7 mouse cellular contexts compared by ENCODE assay signal in genomic region chr7:27449256-27449862, GRCm38 (mm10). TPM values are rescaled to one million over a fixed set of nuclear protein-coding genes. Genes with fewer than 3 reads are reported as not detected.
DNase-seq lines count a peak whose midpoint lies in the region; ATAC-seq and TF ChIP-seq lines count a peak whose summit lies in the region.

No protein-coding gene starts in this region.

- ATAC-seq in heart, embryonic 13.5 days (ENCODE audit: extremely low read depth, insufficient number of reproducible peaks, low FRiP score, low TSS enrichment), result no peak

- in situ Hi-C loops in ES-E14 (cut with MboI; ENCODE audit: low sequenced_read_pairs in 2 of 2, unreplicated experiment in 2 of 2), result no loop called here

- no peak overlapping the region for H3K9ac ChIP-seq in ES-E14 (ENCODE audit: insufficient read depth, low read depth, low read length, poor library complexity, severe bottlenecking)
- peak overlapping the region; percentile 8; the same call in 1 of the 2 replicates for H3K9ac ChIP-seq in heart, embryonic 13.5 days

- DNase-seq in ES-E14 (ENCODE audit: low read depth, low spot score), result peak; percentile 85
- DNase-seq in adrenal gland, adult (ENCODE audit: inconsistent age in 2 of 2, low spot score in 1 of 2), result peak; percentile 75 to 90
- DNase-seq in embryo, embryonic 10.5 days (ENCODE audit: low spot score), result peak; percentile 79
- DNase-seq in layer of hippocampus, adult 8-10 months (ENCODE audit: low spot score in 2 of 2), result peak; percentile 48 to 65
- DNase-seq in lung, adult 2 months, result peak; percentile 67
- peak; percentile 38 to 67 for DNase-seq in spleen, adult 18-20 months

- H3K4me3 ChIP-seq in ES-E14 (ENCODE audit: insufficient read depth in 1 of 2, low read depth in 1 of 2, low read length in 2 of 2, poor library complexity in 1 of 2, severe bottlenecking in 1 of 2), result no peak overlapping the region
- peak overlapping the region; percentile 71 for H3K4me3 ChIP-seq in heart, embryonic 13.5 days
- H3K4me3 ChIP-seq in lung, adult 2 months (replicated peaks; ENCODE audit: extremely low read depth, low read depth, low read length), result no peak overlapping the region

- no peaks in the 10 kb centered on the region for H3K9me3 ChIP-seq in ES-E14 (ENCODE audit: control insufficient read depth, insufficient read depth, low read depth, low read length)
- H3K9me3 ChIP-seq in heart, embryonic 13.5 days, result no peaks in the 10 kb centered on the region

- H3K27ac ChIP-seq in ES-E14 (ENCODE audit: insufficient read depth, low read depth, low read length, poor library complexity, severe bottlenecking), result peak overlapping the region; percentile 27; the same call in 1 of the 2 replicates
- H3K27ac ChIP-seq in heart, embryonic 13.5 days (replicated peaks), result peak overlapping the region; percentile 79

- H3K27me3 ChIP-seq in heart, embryonic 13.5 days (replicated peaks), result peaks cover 30% of the 10 kb centered on the region

- peak overlapping the region; percentile 98 for H3K4me2 ChIP-seq in heart, embryonic 13.5 days

- WGBS in heart, embryonic 13.5 days, result 56% methylated on average over 10 of the region's 10 CpGs
- WGBS in lung, adult 2 months, result 62% methylated on average over 10 of the region's 10 CpGs

- H3K36me3 ChIP-seq in ES-E14 (ENCODE audit: control insufficient read depth, insufficient read depth, low read length, poor library complexity, severe bottlenecking), result no peaks in the 10 kb centered on the region
- H3K36me3 ChIP-seq in heart, embryonic 13.5 days, result no peaks in the 10 kb centered on the region

- no peak for TF ChIP-seq POLR2A in lung, adult 2 months (IDR thresholded peaks at IDR 0.05; ENCODE audit: borderline replicate concordance, extremely low read depth, low read depth, low read length)

- peaks cover 0 to 4% of the 10 kb centered on the region in 2 experiments; a peak in 1 of 4 replicates for H3K4me1 ChIP-seq in ES-E14 (ENCODE audit: control insufficient read depth in 2 of 2, insufficient read depth in 2 of 2, low read length in 2 of 2, poor library complexity in 1 of 2)
- peaks cover 29% of the 10 kb centered on the region for H3K4me1 ChIP-seq in heart, embryonic 13.5 days
- peaks cover 9% of the 10 kb centered on the region; the same call in 1 of the 2 replicates for H3K4me1 ChIP-seq in lung, adult 2 months (ENCODE audit: control insufficient read depth, insufficient read depth, low read length)

- peak; percentile 59 for TF ChIP-seq CTCF in lung, adult 2 months (IDR thresholded peaks at IDR 0.05; ENCODE audit: insufficient read depth, low read length)

TF ChIP-seq in ES-E14, 5 proteins besides CTCF, POLR2A, EP300 and RAD21:
- no peak for TF ChIP-seq CHD2 (IDR thresholded peaks at IDR 0.05; ENCODE audit: low read depth, low read length)
- peak; percentile 97 for TF ChIP-seq ZNF384 (IDR thresholded peaks at IDR 0.05; ENCODE audit: low read depth, low read length)
- TF ChIP-seq MAFK (IDR thresholded peaks at IDR 0.05; ENCODE audit: insufficient read depth, low read depth, low read length), result peak; percentile 84
- TF ChIP-seq HCFC1 (IDR thresholded peaks at IDR 0.05; ENCODE audit: borderline replicate concordance, insufficient read depth, low read length), result no peak
- 0 out of 2 replicates have a peak, but pooled peaks have one; percentile 17 for TF ChIP-seq ZC3H11A (IDR thresholded peaks at IDR 0.05; ENCODE audit: borderline replicate concordance, low read depth, low read length)
TF ChIP-seq in ES-E14: peak in this region for 3.

RNA-seq across cellular contexts. Expression of gene Blvrb, which starts 1.6 kb away (rescaled TPM):
- 22.0 and 29.6 TPM in 2 replicates for total RNA-seq in ES-E14 (2012; rRNA removed)
- 84.7 and 89.0 TPM in 2 replicates for polyA plus RNA-seq in heart, embryonic 13.5 days (2015; fragmentation: Nextera tagmentation; extraction: Ambion mirVana)
- 10 to 100 TPM; 14.6 to 21.6 (median 20.1) TPM for total RNA-seq in layer of hippocampus, adult 8-10 months (2022)
- polyA plus RNA-seq in lung, adult 2 months (2012; rRNA removed), result 71.6 and 78.8 TPM in 2 replicates

RNA-seq across cellular contexts. Expression of gene Sptbn4, which starts 1.9 kb away (rescaled TPM):
- total RNA-seq in ES-E14 (2012; rRNA removed), result 9.1 and 18.6 TPM in 2 replicates
- 0.13 and 0.23 TPM in 2 replicates for polyA plus RNA-seq in heart, embryonic 13.5 days (2015; fragmentation: Nextera tagmentation; extraction: Ambion mirVana)
- 100 to 1,000 TPM; 116 to 147 (median 135) TPM for total RNA-seq in layer of hippocampus, adult 8-10 months (2022)
- polyA plus RNA-seq in lung, adult 2 months (2012; rRNA removed), result 0.05 and 0.13 TPM in 2 replicates

RNA-seq across cellular contexts. Expression of gene Sertad3, which starts 24.2 kb away (rescaled TPM):
- 5.4 and 6.2 TPM in 2 replicates for total RNA-seq in ES-E14 (2012; rRNA removed)
- polyA plus RNA-seq in heart, embryonic 13.5 days (2015; fragmentation: Nextera tagmentation; extraction: Ambion mirVana), result 21.1 and 23.2 TPM in 2 replicates
- 1 to 10 TPM; 3.0 to 4.9 (median 3.9) TPM for total RNA-seq in layer of hippocampus, adult 8-10 months (2022)
- polyA plus RNA-seq in lung, adult 2 months (2012; rRNA removed), result 10.2 and 10.5 TPM in 2 replicates

RNA-seq across cellular contexts. Expression of gene Sertad1, which starts 37.4 kb away (rescaled TPM):
- total RNA-seq in ES-E14 (2012; rRNA removed), result 13.1 and 25.1 TPM in 2 replicates
- 32.3 and 37.1 TPM in 2 replicates for polyA plus RNA-seq in heart, embryonic 13.5 days (2015; fragmentation: Nextera tagmentation; extraction: Ambion mirVana)
- total RNA-seq in layer of hippocampus, adult 8-10 months (2022), result 10 to 100 TPM in 1 of 4 experiments, 1 to 10 TPM in 3; 6.4 to 10.7 (median 9.3) TPM
- 50.7 and 56.1 TPM in 2 replicates for polyA plus RNA-seq in lung, adult 2 months (2012; rRNA removed)

RNA-seq across cellular contexts. Expression of gene Prx, which starts 49.8 kb away (rescaled TPM):
- 10.0 TPM in 2 replicates for total RNA-seq in ES-E14 (2012; rRNA removed)
- 2.0 and 2.1 TPM in 2 replicates for polyA plus RNA-seq in heart, embryonic 13.5 days (2015; fragmentation: Nextera tagmentation; extraction: Ambion mirVana)
- under 1 TPM; 0.38 to 0.43 (median 0.39) TPM for total RNA-seq in layer of hippocampus, adult 8-10 months (2022)
- polyA plus RNA-seq in lung, adult 2 months (2012; rRNA removed), result 62.0 and 67.4 TPM in 2 replicates
